Mouse (Mus musculus) MEL (cell line): Measurements from ENCODE around the gene Cap1.

Experiments used
- EP300 ChIP-seq, 2 experiments: IDR thresholded peaks; 2 replicates each; pipeline ENCODE4 v1.6.1; 2011; ENCODE audit warnings: improper control_type of control experiment in 2 of 2, low read length in 2 of 2, low read depth in 1 of 2, mild to moderate bottlenecking in 1 of 2
- GATA1 ChIP-seq: IDR thresholded peaks from 2 replicates; pipeline ENCODE4 v1.6.1; 2011; ENCODE audit warnings: low read depth, low read length, improper control_type of control experiment
- KAT2A ChIP-seq: conservative IDR thresholded peaks from 2 replicates; pipeline ENCODE4 v1.6.1; 2012; ENCODE audit warnings: low read depth, low read length, improper control_type of control experiment, inconsistent platforms
- NRF1 ChIP-seq: IDR thresholded peaks from 2 replicates; pipeline ENCODE4 v1.6.1; 2014; ENCODE audit warnings: low read depth, mild to moderate bottlenecking, inconsistent platforms, low read length, improper control_type of control experiment, moderate library complexity; ENCODE audit not compliant: poor library complexity, insufficient read depth, severe bottlenecking
- POLR2A ChIP-seq, 2 experiments: IDR thresholded peaks; 2 replicates each; pipeline ENCODE4 v1.6.1; 2011 to 2012; ENCODE audit warnings: low read length in 2 of 2, mild to moderate bottlenecking in 2 of 2, control low read depth in 1 of 2, improper control_type of control experiment in 1 of 2, low read depth in 1 of 2, moderate library complexity in 1 of 2; ENCODE audit not compliant: control insufficient read depth in 1 of 2, insufficient read depth in 1 of 2, poor library complexity in 1 of 2
- SIN3A ChIP-seq: IDR thresholded peaks from 2 replicates; pipeline ENCODE4 v1.6.1; 2012; ENCODE audit warnings: low read length, improper control_type of control experiment, inconsistent platforms
- SMC3 ChIP-seq: IDR thresholded peaks from 2 replicates; pipeline ENCODE4 v1.6.1; 2011; ENCODE audit warnings: low read depth, low read length, improper control_type of control experiment
- USF1 ChIP-seq: IDR thresholded peaks from 2 replicates; pipeline ENCODE4 v1.6.1; 2014; ENCODE audit warnings: low read depth, mild to moderate bottlenecking, inconsistent platforms, low read length, improper control_type of control experiment, moderate library complexity
- ZKSCAN1 ChIP-seq: IDR thresholded peaks from 2 replicates; pipeline ENCODE4 v1.6.1; 2012; ENCODE audit warnings: low read depth, mild to moderate bottlenecking, inconsistent platforms, low read length, improper control_type of control experiment, moderate library complexity

GRCm38 (mm10) chr4:122870741-122871140, 15.1 kb downstream of the Cap1 start:
- TF ChIP-seq POLR2A (IDR thresholded peaks at IDR 0.05; ENCODE audit: control insufficient read depth in 1 of 2, insufficient read depth in 1 of 2, low read depth in 1 of 2, low read length in 2 of 2, poor library complexity in 1 of 2) = no peak
- TF ChIP-seq KAT2A = no peak
- no peak for TF ChIP-seq SMC3
- no peak for TF ChIP-seq NRF1
- no peak for TF ChIP-seq ZKSCAN1
- no peak for TF ChIP-seq EP300 (IDR thresholded peaks at IDR 0.05; ENCODE audit: low read depth in 1 of 2, low read length in 2 of 2)
- TF ChIP-seq USF1 = no peak
- no peak for TF ChIP-seq SIN3A
- no peak for TF ChIP-seq GATA1
